ENCODE assay signal across 9 mouse cellular contexts in the genomic region with DNA sequence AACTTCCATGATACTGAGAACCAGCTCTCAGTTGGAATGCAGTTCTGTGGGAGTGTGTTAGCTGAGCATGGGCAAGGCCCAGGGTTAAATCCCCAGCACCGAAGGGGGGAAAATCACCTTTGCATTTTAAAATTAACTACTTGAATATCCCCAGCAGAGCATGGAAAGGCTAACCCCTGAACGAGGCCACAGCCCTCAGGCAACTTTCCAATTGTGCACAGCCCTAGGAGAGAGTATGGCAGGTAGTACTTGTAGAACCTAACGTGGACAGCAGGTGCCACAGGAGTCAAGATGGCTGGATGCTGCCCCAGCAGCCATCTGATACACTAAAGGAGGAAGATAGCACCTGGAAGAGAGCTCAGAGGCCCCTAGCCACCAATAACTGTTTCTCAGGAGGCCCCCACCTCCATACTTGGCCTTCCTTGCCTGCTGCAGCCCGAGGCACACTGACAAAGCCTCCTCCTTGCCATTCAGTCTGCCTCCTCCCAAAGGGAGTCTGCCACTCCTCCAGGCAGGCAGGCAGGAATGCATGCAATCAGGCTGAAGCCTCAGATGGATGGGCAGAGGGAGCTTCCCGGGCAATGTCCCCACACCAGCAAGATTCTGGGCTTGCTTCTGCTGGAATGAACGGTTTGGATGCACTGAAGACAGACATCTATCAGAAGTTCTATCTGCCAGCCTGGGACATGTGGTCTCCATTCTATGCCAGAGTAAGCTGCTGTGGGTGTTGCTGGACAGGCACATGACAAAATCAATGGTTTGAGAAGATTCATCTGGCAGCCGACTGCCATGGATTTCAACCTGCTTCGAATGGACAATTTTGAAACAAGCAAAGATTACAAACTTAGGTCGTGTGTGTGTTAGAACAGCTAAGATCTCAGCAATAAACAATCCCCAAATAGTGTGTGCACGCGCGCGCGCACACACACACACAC. TPM values are rescaled to one million over a fixed set of nuclear protein-coding genes. Genes with fewer than 3 reads are reported as not detected.
A peak's percentile ranks its signal among the peaks of the same experiment; 100 is the strongest.
DNase-seq lines count a peak whose midpoint lies in the region; ATAC-seq lines count a peak whose summit lies in the region.
"Had no signal": no experiment of that assay in that cellular context is flagged by ENCODE, and none has a peak within 500 bp of the region (broad histone marks: within the 10 kb centered on the region; RNA-seq: fewer than 3 reads in every experiment).

No protein-coding gene starts in this region.

- no peak overlapping the region for H3K4me3 ChIP-seq in heart, embryonic 15.5 days
- no peak overlapping the region for H3K4me3 ChIP-seq in limb, embryonic 13.5 days
- H3K4me3 ChIP-seq in limb, embryonic 10.5 days = no peak overlapping the region
- H3K4me3 ChIP-seq: embryonic facial prominence, embryonic 10.5 days had no signal

- H3K4me1 ChIP-seq in heart, embryonic 15.5 days (replicated peaks) = peaks cover 58% of the 10 kb centered on the region
- H3K4me1 ChIP-seq in limb, embryonic 13.5 days = peaks cover 52% of the 10 kb centered on the region
- H3K4me1 ChIP-seq in limb, embryonic 10.5 days = peaks cover 50% of the 10 kb centered on the region

- DNase-seq in heart, postnatal 25 days (ENCODE audit: low spot score) = no peak
- no peak for DNase-seq in limb, embryonic 10.5 days (ENCODE audit: low spot score)
- DNase-seq in 416B (ENCODE audit: low read depth) = peak; percentile 30

- no peaks in the 10 kb centered on the region for H3K36me3 ChIP-seq in heart, embryonic 15.5 days
- H3K36me3 ChIP-seq in limb, embryonic 13.5 days = no peaks in the 10 kb centered on the region
- peaks cover 13% of the 10 kb centered on the region for H3K36me3 ChIP-seq in limb, embryonic 10.5 days

- H3K27ac ChIP-seq in heart, embryonic 15.5 days = peak overlapping the region; percentile 72
- H3K27ac ChIP-seq in limb, embryonic 13.5 days = 0 out of 2 replicates have a peak overlapping the region, but pooled peaks have one; percentile 17
- H3K27ac ChIP-seq in limb, embryonic 10.5 days = no peak overlapping the region
- H3K27ac ChIP-seq: embryonic facial prominence, embryonic 10.5 days; hindbrain, postnatal 0 days had no signal

- H3K27me3 ChIP-seq in heart, embryonic 15.5 days = no peaks in the 10 kb centered on the region
- H3K27me3 ChIP-seq in limb, embryonic 13.5 days = peaks cover 15% of the 10 kb centered on the region; the same call in 1 of the 2 replicates
- H3K27me3 ChIP-seq in limb, embryonic 10.5 days (ENCODE audit: low read depth, poor library complexity, severe bottlenecking) = no peaks in the 10 kb centered on the region

- 76% methylated on average over 14 of the region's 14 CpGs for WGBS in heart, embryonic 15.5 days
- WGBS in limb, embryonic 13.5 days = 80% methylated on average over 14 of the region's 14 CpGs
- WGBS in limb, embryonic 10.5 days = 87% methylated on average over 14 of the region's 14 CpGs

- intact Hi-C loops in heart, postnatal 25 days (cut with DNase I) = no loop called here

- no peak for ATAC-seq in heart, embryonic 15.5 days (replicated peaks; ENCODE audit: insufficient number of reproducible peaks, insufficient read depth, low FRiP score, low read depth)
- ATAC-seq in limb, embryonic 13.5 days (ENCODE audit: low FRiP score, low read depth) = no peak
- 0 out of 2 replicates have a peak, but pooled peaks have one; percentile 48 for ATAC-seq in erythroblast, adult 5-6 weeks (replicated peaks; ENCODE audit: low FRiP score, poor library complexity, severe bottlenecking)
- ATAC-seq in granulocyte monocyte progenitor cell, adult 5-6 weeks (replicated peaks; ENCODE audit: poor library complexity, severe bottlenecking) = no peak
- ATAC-seq: hindbrain, postnatal 0 days had no signal

- H3K9me3 ChIP-seq in heart, embryonic 15.5 days (replicated peaks) = no peaks in the 10 kb centered on the region
- no peaks in the 10 kb centered on the region for H3K9me3 ChIP-seq in limb, embryonic 13.5 days
- H3K9me3 ChIP-seq in limb, embryonic 10.5 days (replicated peaks) = no peaks in the 10 kb centered on the region
- H3K9me3 ChIP-seq: embryonic facial prominence, embryonic 10.5 days had no signal

- peak overlapping the region; percentile 24 for H3K4me2 ChIP-seq in heart, embryonic 15.5 days
- no peak overlapping the region for H3K4me2 ChIP-seq in limb, embryonic 13.5 days (replicated peaks)

- H3K9ac ChIP-seq in heart, embryonic 15.5 days = no peak overlapping the region
- no peak overlapping the region for H3K9ac ChIP-seq in limb, embryonic 13.5 days

RNA-seq across cellular contexts. Expression of a gene that starts 10.7 kb away (rescaled TPM):
- 71.2 and 82.1 TPM in 2 replicates for polyA plus RNA-seq in heart, embryonic 15.5 days (2015; fragmentation: Nextera tagmentation; extraction: Ambion mirVana)
- total RNA-seq in heart, postnatal 25 days (2021) = 100 to 1,000 TPM in 1 of 2 experiments, 10 to 100 TPM in 1; 99.9 to 105 TPM
- 80.8 and 83.7 TPM in 2 replicates for polyA plus RNA-seq in limb, embryonic 13.5 days (2015; fragmentation: Nextera tagmentation; extraction: Ambion mirVana)
- polyA plus RNA-seq in limb, embryonic 10.5 days (2016; fragmentation: Nextera tagmentation; extraction: Ambion mirVana) = 59.1 and 67.7 TPM in 2 replicates
- 17.7 and 47.6 TPM in 2 replicates for total RNA-seq in erythroblast, adult 5-6 weeks (2015; ENCODE audit: low replicate concordance)
- 46.4 and 57.3 TPM in 2 replicates for total RNA-seq in erythroblast, adult 5-6 weeks (2017; ENCODE audit: low replicate concordance)
- 109 and 110 TPM in 2 replicates for total RNA-seq in granulocyte monocyte progenitor cell, adult 5-6 weeks (2014; fragmentation: Nextera tagmentation)
- 86.0 and 94.1 TPM in 2 replicates for total RNA-seq in granulocyte monocyte progenitor cell, adult 5-6 weeks (2017)
